Mouse (Mus musculus): Measurements from ENCODE around the gene Rsph6a.

Gene Rsph6a

DNA sequence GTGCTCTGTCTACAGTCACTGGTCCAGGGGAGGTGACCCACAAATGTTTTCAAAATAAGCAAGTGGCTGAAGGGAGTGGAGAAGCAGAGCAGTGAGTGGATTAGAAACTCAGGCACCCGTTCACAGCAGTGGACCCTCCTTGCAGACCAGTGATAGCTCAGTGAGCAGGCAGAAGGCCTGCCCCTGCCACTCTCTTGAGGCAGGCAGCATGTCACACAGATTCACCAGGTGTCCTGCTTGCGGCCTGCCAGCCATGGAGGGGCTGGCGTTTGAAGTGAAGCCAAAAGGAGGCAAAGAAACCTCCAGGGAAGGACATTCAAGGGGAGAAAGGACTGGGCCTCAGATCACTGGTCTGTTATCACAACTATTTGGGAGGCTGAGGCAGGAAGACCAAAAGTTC lies 24.2 kb downstream of the Rsph6a start:
- no peak for DNase-seq (ENCODE audit: low spot score in 2 of 2)

DNA sequence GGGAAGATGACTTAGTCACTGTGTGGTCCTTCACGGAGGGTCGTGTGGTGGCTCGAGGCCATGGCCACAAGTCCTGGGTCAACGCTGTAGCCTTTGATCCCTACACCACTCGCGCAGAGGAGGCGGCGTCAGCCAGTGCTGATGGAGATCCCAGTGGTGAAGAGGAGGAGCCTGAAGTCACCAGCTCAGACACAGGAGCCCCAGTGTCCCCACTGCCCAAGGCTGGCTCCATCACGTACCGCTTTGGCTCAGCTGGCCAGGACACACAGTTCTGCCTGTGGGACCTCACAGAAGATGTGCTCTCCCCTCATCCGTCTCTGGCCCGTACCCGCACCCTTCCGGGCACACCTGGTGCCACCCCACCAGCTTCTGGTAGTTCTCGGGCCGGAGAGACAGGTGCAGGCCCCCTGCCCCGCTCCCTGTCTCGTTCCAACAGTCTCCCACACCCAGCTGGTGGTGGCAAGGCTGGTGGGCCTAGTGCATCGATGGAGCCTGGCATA lies 26.0 kb downstream of the Rsph6a start:
- DNase-seq (ENCODE audit: low spot score in 2 of 2) = no peak

DNA sequence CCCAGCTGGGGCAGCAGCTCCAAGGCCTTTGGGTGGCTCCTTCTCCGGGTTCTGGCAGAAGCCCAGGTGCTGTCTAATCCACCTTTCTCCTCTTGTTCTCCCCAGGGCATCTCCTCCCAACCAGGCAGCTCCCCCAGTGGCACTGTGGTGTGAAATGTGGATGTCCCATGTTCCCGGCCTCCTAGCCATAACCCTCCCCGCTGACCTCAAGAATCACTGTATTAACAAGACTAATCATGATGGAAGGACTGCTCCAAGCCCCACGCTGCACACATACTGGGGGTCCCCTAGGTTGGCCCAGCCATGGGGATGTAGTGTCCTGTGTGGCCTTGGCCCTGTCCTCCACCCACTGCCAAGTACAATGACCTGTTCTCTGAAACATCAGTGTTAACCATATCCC lies 27.7 kb downstream of the Rsph6a start:
- DNase-seq (ENCODE audit: low spot score in 2 of 2) = no peak

DNA sequence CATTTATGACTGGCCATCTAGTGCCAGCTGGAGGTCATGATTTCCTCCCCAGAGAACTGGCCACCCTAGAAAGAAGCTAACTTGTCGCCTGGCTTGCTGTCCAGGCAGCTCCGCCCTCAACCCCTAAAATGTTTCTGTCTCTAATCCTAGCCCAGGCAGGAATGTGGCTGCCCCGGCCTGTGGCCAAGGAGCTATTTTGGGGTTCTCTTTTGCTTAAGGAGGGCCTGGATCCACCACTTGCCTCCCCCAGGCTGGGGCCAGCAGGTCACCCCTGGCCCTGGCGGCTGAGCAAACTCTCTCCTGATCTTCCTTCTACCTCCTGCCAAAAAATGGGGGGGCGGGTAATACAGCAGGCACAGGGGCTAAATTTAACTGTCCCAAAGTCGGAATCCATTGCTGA lies 28.6 kb downstream of the Rsph6a start:
- DNase-seq (ENCODE audit: low spot score in 2 of 2) = peak in 1 of 2 experiments; percentile 52

DNA sequence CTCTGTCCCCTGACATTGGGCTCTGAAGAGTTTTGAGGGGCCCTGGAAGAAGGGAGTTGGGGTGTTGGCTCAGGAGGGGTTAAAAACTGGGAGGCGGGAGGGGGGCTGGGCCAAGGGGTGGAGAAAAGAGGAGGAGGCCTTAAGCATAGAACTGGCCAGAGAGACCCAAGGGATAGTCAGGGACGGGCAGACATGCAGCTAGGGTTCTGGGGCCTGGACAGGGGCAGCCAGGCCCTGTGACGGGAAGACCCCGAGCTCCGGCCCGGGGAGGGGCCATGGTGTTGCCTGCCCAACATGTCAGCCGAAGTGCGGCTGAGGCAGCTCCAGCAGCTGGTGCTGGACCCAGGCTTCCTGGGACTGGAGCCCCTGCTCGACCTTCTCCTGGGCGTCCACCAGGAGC lies 29.2 kb downstream of the Rsph6a start, which contains the start of gene Dmpk:
Gene Dmpk (plus strand): TSS at position 149 of the 400 bp plus-strand sequence.
- DNase-seq (ENCODE audit: low spot score in 2 of 2) = peak in 1 of 2 experiments; percentile 40

DNA sequence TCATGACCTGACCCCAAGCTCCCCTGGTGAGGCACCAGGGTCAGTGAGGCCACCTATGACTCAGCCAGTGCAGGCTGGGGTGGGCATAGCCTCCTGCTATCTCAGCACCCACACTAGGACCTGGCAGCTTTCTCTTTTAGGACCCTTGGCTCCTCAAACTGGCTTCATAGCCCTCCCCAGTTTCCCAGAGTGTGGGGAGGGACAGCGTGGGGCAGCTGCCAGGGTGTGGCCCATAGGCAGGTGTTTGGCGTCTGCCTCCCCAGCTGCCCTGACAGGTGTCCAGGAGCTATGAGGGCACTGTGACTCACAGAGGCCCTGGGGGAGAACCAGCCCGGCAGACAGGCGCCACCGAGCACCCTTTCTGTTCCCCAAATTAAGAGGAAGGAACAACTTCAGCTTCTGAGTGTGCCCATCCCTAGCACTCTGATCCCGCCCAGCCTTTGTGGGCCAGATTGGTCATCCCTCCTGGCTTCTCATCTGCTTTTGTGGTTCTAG lies 29.8 kb downstream of the Rsph6a start:
- DNase-seq (ENCODE audit: low spot score in 2 of 2) = peak in 1 of 2 experiments; percentile 51

DNA sequence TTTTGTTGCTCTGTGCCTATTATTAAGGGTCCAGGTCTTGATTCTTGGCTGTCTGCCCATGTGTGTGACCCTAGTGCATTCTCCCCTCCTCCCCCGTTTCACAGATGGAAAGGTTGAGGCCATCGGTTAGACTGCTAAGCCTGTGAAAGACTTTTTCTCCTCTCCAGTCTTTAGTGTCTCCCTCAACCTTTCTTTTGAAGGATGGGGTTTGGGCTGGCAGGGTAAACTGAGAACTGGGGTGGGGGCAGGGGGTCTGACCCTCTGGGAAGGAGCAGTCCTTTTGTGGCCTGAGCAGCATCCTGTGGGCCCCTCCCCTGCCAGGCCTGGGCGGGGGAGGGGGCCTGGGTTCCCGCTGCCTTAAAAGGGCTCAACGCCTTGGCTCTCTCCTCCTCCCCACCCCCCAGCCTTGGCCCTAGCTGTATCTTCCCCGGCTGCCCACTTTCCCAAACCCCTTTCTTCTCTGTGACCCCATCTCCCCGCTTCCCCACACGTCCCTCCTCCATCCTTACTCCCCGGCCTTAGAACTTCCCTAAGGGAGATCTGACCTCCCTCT lies 30.5 kb downstream of the Rsph6a start:
- no peak for DNase-seq (ENCODE audit: low spot score in 2 of 2)

DNA sequence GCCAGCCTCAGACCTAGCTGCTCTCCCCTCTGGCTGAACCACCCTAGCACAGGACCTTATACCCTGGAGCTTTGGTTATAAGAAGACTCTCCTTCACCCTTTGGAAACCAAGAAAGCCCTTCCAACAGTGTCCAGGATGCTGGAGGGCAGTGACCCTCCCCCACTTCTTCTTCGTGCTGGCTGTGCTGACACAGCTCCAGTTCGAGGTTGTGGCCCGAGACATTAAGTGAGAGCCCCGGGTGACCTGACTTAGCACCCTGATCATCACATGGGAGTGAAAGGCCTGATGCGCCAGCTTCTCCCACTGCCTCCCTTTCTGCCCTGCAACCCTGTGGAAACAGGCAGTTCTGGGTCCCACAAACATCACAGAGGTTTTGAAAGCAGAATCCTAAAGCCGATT lies 31.0 kb downstream of the Rsph6a start:
- DNase-seq (ENCODE audit: low spot score in 2 of 2) = no peak

DNA sequence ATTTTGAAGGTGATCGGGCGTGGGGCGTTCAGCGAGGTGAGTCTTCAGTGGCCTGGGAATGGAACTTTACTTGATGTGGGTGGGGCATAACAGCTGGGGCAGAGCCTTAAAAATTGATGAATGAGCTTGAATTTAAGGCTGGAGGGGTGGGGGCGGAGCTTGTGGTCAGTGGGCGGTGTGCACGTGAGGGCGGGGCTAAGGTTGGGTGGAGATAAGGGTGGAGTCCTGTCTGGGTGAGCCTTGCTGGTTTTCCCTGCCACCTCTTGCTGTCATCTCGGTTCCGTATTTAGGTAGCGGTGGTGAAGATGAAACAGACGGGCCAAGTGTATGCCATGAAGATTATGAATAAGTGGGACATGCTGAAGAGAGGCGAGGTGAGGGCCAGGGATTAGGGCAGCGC lies 31.6 kb downstream of the Rsph6a start:
- DNase-seq (ENCODE audit: low spot score in 2 of 2) = peak in 1 of 2 experiments; percentile 61

DNA sequence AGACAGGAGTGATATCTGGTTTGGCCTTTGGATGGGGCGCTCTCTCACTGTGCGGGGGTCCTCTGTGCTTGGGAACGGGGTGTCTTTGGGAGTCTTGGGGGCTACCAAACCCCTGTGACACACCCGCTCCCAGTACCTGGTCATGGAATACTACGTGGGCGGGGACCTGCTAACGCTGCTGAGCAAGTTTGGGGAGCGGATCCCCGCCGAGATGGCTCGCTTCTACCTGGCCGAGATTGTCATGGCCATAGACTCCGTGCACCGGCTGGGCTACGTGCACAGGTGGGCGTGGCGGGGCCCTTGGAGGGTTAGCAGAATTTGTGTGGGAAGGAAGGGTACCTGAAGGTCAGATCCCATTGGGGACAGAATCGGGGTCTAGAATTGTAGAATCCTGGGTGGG lies 32.3 kb downstream of the Rsph6a start:
- no peak for DNase-seq (ENCODE audit: low spot score in 2 of 2)

DNA sequence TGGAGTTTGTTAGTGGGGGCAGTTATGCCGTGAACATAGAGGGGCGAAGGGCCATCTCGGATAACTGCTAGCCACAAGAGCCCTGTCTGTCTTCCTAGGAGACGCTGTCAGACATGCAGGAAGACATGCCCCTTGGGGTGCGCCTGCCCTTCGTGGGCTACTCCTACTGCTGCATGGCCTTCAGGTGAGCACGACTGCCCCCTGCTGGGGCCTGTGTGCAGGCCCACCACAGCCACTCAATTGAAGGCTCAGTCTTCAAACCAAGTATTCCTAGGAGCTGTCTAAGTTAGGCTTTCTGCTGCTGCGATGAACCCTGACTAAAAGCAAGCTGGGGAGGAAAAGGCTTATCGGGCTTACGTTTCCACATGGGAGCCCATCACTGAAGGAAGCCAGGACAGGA lies 34.3 kb downstream of the Rsph6a start:
- no peak for DNase-seq (ENCODE audit: low spot score in 2 of 2)

DNA sequence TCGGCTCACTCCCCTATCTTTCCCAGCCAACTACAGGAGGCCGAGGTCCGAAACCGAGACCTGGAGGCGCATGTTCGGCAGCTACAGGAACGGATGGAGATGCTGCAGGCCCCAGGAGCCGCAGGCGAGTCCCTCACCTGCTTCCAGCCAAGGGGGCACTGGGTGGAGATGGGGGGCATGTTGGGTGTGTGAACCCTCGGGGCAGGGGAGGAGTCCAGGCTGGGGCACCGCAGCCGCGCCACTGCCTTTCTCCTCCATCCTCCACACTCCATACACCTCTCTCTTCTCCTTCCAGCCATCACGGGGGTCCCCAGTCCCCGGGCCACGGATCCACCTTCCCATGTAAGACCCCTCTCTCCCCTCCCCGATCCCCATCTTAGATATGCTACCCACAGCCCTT lies 37.4 kb downstream of the Rsph6a start:
- no peak for DNase-seq (ENCODE audit: low spot score in 2 of 2)

DNA sequence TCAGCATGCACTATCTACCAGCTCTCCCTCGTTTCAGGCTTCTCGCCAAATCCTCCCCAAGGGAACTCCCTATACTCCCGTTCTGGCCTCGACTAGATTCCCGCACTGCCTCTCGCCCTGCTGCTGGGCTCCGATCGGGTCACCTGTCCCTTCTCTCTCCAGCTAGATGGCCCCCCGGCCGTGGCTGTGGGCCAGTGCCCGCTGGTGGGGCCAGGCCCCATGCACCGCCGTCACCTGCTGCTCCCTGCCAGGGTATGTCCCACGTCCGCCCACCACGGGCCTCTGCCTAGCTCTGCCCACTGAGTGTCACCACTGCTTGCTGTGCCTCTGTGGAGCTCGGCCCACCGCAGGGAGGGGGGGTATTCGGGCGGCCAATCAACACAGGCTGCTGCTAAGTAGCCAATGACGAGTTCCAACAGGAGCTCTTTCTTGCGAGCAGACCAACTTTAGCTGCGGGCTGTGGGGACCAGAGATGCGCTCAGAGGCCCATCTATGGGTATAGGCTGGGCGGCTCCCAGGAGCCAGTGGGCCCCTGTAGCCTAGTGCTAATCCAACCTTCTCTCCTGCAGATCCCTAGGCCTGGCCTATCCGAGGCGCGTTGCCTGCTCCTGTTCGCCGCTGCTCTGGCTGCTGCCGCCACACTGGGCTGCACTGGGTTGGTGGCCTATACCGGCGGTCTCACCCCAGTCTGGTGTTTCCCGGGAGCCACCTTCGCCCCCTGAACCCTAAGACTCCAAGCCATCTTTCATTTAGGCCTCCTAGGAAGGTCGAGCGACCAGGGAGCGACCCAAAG lies 38.1 kb downstream of the Rsph6a start:
- DNase-seq (ENCODE audit: low spot score in 2 of 2) = no peak

DNA sequence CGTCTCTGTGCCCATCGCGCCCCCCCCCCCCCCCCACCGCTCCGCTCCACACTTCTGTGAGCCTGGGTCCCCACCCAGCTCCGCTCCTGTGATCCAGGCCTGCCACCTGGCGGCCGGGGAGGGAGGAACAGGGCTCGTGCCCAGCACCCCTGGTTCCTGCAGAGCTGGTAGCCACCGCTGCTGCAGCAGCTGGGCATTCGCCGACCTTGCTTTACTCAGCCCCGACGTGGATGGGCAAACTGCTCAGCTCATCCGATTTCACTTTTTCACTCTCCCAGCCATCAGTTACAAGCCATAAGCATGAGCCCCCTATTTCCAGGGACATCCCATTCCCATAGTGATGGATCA lies 38.7 kb downstream of the Rsph6a start:
- DNase-seq (ENCODE audit: low spot score in 2 of 2) = peak; percentile 85 to 86

DNA sequence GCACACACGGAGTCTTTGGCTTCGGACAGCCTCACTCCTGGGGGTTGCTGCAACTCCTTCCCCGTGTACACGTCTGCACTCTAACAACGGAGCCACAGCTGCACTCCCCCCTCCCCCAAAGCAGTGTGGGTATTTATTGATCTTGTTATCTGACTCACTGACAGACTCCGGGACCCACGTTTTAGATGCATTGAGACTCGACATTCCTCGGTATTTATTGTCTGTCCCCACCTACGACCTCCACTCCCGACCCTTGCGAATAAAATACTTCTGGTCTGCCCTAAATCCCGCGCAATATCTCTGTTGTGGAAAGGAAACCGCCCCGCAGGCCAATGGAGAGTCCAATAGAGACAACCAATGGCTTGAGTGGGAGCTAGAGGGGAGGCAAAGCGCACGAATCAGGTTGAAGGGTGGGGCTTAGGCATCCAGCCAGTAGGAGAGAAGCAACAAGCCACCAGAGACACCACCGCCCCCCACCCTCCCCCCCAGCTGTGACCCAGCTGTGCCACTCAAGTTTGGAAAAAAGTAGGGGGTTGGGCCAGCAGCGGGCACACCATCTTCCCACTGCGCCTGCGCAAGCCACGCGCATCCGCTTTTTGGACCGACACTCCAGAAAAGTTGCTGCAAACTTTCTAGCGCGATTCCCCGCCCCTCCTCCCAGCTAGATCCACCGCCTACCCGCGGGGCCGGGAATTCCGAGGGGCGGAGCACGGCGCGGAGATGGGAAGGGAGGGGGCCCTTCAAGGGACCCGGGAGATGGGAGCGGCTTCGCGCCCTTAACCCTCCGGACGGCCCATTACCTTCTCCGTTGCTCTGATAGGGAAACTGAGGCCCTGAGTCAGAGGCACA lies 39.3 kb downstream of the Rsph6a start:
- DNase-seq (ENCODE audit: low spot score in 2 of 2) = peak; percentile 92 to 97

DNA sequence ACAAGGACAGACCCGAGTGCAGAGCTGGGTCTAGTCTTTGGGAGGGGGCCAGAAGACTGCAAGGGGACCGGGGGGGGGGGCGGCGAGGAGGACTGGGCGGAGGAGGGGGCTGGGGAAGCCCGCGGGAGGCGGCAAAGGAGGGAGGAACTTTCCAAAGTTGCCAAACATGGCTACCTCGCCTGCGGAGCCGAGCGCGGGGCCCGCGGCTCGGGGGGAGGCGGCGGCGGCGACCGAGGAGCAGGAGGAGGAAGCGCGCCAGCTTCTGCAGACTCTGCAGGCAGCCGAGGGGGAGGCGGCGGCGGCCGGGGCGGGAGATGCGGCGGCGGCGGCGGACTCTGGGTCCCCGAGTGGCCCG lies 40.0 kb downstream of the Rsph6a start, which contains the start of gene Six5:
Gene Six5 (plus strand): TSS at position 124 of the 355 bp plus-strand sequence.
- DNase-seq (ENCODE audit: low spot score in 2 of 2) = peak in 1 of 2 experiments; percentile 54

DNA sequence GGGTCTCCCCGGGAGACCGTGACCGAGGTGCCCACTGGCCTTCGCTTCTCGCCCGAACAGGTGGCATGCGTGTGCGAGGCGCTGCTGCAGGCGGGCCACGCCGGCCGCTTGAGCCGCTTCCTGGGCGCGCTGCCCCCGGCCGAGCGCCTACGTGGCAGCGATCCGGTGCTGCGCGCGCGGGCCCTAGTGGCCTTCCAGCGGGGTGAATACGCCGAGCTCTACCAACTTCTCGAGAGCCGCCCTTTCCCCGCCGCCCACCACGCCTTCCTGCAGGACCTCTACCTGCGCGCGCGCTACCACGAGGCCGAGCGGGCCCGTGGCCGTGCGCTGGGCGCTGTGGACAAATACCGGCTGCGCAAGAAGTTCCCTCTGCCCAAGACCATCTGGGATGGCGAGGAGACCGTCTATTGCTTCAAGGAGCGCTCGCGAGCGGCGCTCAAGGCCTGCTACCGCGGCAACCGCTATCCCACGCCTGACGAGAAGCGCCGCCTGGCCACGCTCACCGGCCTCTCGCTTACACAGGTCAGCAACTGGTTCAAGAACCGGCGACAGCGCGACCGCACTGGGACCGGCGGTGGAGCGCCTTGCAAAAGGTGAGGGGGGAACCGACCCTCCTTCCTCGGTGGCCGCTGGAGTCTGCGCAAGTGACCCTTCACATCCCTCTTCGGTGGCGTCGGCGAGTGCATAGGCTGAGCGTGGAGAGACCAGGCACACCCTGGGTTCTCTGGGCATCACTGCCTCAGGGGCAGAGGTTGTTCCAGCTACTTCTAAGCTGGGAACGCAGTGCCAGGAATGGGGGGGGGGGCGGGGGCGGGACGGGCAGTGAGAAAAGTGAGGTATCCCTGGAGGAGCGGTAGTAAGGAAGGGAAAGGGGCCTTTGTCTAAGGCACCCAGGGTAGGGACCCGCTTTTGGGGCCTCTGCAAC lies 40.6 kb downstream of the Rsph6a start:
- DNase-seq (ENCODE audit: low spot score in 2 of 2) = peak; percentile 56 to 57

DNA sequence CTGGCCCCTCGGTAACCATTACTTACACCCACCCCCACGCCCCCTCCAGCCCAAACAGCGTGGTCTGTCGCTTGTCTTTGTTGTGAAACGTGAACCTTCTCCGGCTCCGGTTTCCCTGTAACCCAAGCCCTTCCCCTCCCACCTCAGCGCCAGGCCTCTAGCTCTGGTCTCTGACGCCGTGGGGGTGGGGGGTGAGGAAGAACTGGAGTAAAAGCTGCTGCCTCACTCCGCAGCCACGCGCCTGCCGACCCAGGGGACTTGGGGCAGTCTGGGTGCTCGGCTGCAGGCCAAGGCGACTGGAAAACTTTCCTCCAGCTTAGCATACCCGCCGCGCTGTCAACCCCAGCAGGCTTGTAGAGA lies 41.2 kb downstream of the Rsph6a start:
- DNase-seq (ENCODE audit: low spot score in 2 of 2) = peak in 1 of 2 experiments; percentile 76

DNA sequence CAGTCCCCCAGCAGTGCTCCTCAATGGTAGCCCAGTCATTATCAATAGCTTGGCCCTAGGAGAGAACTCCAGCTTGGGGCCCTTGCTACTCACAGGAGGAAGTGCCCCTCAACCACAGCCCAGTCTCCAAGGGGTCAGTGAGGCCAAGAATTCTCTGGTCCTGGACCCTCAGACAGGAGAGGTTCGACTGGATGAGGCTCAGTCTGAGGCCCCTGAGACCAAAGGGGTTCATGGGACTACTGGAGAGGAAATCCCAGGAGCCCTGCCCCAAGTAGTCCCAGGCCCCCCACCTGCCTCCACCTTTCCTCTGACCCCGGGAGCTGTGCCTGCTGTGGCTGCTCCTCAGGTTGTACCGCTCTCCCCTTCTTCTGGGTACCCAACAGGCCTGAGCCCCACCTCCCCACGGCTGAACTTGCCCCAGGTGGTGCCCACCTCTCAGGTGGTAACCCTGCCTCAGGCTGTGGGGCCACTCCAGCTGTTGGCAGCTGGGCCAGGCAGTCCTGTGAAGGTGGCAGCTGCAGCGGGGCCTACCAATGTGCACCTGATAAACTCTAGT lies 42.0 kb downstream of the Rsph6a start:
- no peak for DNase-seq (ENCODE audit: low spot score in 2 of 2)

DNA sequence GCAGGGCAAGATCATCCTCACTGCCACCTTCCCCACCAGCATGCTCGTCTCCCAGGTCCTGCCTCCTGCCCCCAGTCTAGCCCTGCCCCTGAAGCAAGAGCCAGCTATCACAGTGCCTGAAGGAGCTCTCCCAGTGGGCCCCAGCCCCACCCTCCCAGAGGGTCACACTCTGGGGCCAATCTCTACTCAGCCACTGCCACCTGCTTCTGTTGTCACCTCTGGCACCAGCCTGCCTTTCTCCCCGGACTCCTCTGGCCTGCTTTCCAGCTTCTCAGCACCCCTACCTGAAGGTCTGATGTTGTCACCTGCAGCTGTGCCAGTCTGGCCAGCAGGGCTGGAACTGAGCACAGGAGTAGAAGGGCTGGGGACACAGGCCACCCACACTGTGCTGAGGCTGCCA lies 42.7 kb downstream of the Rsph6a start:
- no peak for DNase-seq (ENCODE audit: low spot score in 2 of 2)

DNA sequence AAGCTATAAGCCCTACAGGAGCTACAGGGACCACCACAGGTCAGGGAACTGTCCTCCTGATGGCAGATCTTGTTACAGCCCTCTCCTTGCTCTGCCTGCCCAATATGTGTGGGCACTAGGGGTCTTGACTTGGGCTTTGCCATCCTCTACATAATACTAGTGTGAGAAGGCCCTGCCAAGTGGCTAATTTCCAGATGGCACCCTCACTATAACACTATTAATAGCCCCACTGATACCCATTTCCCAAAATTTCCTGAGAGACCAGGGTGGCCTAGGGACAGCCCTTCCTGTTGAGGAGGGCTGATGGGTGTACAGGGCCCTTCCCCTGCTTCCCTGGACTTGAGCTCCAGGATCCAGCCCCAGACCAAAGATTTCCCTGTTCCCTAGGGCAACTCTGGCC lies 43.4 kb downstream of the Rsph6a start:
- DNase-seq (ENCODE audit: low spot score in 2 of 2) = no peak
